Mouse (Mus musculus): ENCODE data around the gene Ppp6r3.

GRCm38 (mm10) chr19:3534945-3535344, 40.6 kb downstream of the Ppp6r3 start:
- TF ChIP-seq CTCF (IDR thresholded peaks at IDR 0.05; ENCODE audit: low read depth) (no peak), EP300 (IDR thresholded peaks at IDR 0.05; ENCODE audit: low read depth) (no peak)

All from heart, postnatal 0 days (tissue).